Mouse (Mus musculus) hindbrain, postnatal 0 days (tissue): ENCODE measurements around the gene Agxt. TPM values are rescaled to one million over a fixed set of nuclear protein-coding genes. Genes with fewer than 3 reads are reported as not detected.

ENCODE experiments used
- ATAC-seq: fragments of 200-750 bp; cut with Nextera tagmentation; 2 replicates; pipeline ENCODE4 v1.8.0; 2017; ENCODE audit warnings: mild to moderate bottlenecking, moderate TSS enrichment, moderate library complexity
- DNase-seq: peaks from one replicate; pipeline ENCODE4 v3.0.0-alpha.2; 2015; ENCODE audit warnings: low spot score
- H3K27ac ChIP-seq: fragments of 300-500 bp; sonication (generic); 2 replicates; pipeline ENCODE4 v1.5.1; 2014; ENCODE audit warnings: mild to moderate bottlenecking
- H3K27me3 ChIP-seq: fragments of 300-500 bp; sonication (generic); 2 replicates; pipeline ENCODE4 v1.6.1; 2014; ENCODE audit warnings: low read length, mixed read lengths; ENCODE audit not compliant: insufficient read depth
- H3K36me3 ChIP-seq: fragments of 300-500 bp; sonication (generic); 2 replicates; pipeline ENCODE4 v1.6.1; 2014; ENCODE audit warnings: low read length, mixed read lengths; ENCODE audit not compliant: insufficient read depth
- H3K4me1 ChIP-seq: fragments of 300-500 bp; sonication (generic); 2 replicates; pipeline ENCODE4 v1.6.1; 2014; ENCODE audit warnings: antibody characterized with exemption, low read length, mixed read lengths; ENCODE audit not compliant: insufficient read depth
- H3K4me2 ChIP-seq: fragments of 300-500 bp; sonication (generic); 2 replicates; pipeline ENCODE4 v1.6.1; 2014; ENCODE audit warnings: low read depth, mild to moderate bottlenecking, low read length, moderate library complexity, mixed read lengths
- H3K4me3 ChIP-seq: fragments of 300-500 bp; sonication (generic); 2 replicates; pipeline ENCODE4 v1.5.1; 2014; ENCODE audit warnings: low read length
- H3K9ac ChIP-seq: fragments of 300-500 bp; sonication (generic); replicated peaks from 2 replicates; pipeline ENCODE4 v1.6.1; 2014; ENCODE audit warnings: mild to moderate bottlenecking, low read length, moderate library complexity, mixed read lengths
- H3K9me3 ChIP-seq: fragments of 300-500 bp; sonication (generic); 2 replicates; pipeline ENCODE4 v1.6.1; 2016; ENCODE audit warnings: low read length, mixed read lengths
- CTCF ChIP-seq: IDR thresholded peaks from 2 replicates; pipeline ENCODE4 v1.5.1; 2016; ENCODE audit warnings: antibody characterized with exemption, control low read depth, low read depth
- WGBS: fragments of 180-500 bp; shearing (Covaris S2); extraction: QIAGEN DNeasy Blood & Tissue Kit; methylation state at CpG from one replicate; pipeline ENCODE4 v1.1.7; 2014; 5-methylcytosine and 5-hydroxymethylcytosine counted together
- polyA plus RNA-seq: library from polyadenylated mRNA; unstranded; fragments of >200 nt; fragmentation: Nextera tagmentation; extraction: Ambion mirVana; gene quantifications from 2 replicates; pipeline ENCODE4 v1.2.1, GENCODE M21; 2015
- total RNA-seq: library from RNA; depleted of rRNA; stranded (reverse); fragments of >200 nt; gene quantifications from 2 replicates; pipeline ENCODE4 v1.2.3, GENCODE M21; 2014

The Agxt gene
- total and polyA plus RNA-seq, 2 experiments from 2014 or later = not detected

- ATAC-seq = no peak
- Histone ChIP-seq H3K27ac (no peak overlapping the region), H3K27me3 (no peaks in the 10 kb centered on the region), H3K4me3 (no peak overlapping the region), H3K4me2 (no peak overlapping the region), H3K9ac (no peak overlapping the region), H3K36me3 (no peaks in the 10 kb centered on the region), H3K9me3 (no peaks in the 10 kb centered on the region), H3K4me1 (no peaks in the 10 kb centered on the region)
- TF ChIP-seq CTCF = no peak
- 70% methylated on average over 8 of the region's 8 CpGs for WGBS
- no peak for DNase-seq
These were observed 26.3 kb downstream of the Agxt start for GRCm38 (mm10) chr1:93161350-93161749.

- no peak overlapping the region for H3K27ac ChIP-seq
- no peak for DNase-seq
- H3K4me2 ChIP-seq = no peak overlapping the region
- no peaks in the 10 kb centered on the region for H3K9me3 ChIP-seq
- TF ChIP-seq CTCF = no peak
- no peak for ATAC-seq
- no peaks in the 10 kb centered on the region for H3K36me3 ChIP-seq
- WGBS = 78% methylated on average over 10 of the region's 10 CpGs
- no peaks in the 10 kb centered on the region for H3K4me1 ChIP-seq
- no peak overlapping the region for H3K4me3 ChIP-seq
- H3K9ac ChIP-seq = no peak overlapping the region
- H3K27me3 ChIP-seq = no peaks in the 10 kb centered on the region
These were observed 26.9 kb downstream of the Agxt start for GRCm38 (mm10) chr1:93161921-93162320.

DNA sequence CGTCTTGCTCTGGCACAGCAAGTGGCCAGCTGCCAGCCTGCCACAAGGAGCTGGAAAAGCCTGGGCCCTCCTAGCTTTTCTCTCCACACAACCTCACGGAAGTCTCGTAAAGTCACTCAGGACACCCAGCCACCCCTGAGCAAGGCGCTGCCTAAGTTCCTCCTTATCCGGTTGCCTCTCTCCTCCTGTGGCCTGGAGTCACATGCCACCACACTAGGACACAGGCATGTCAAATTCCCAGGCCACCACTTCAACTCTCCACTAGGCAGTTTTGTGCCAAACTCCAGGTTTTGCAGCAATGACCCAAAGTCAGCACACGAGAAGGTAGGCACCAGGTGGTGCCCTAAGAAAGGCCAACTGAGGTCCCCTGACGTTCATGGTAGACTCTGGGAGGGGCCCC is 27.5 kb downstream of the Agxt start:
- H3K9ac ChIP-seq = no peak overlapping the region
- no peaks in the 10 kb centered on the region for H3K27me3 ChIP-seq
- no peaks in the 10 kb centered on the region for H3K4me1 ChIP-seq
- no peak for TF ChIP-seq CTCF
- no peaks in the 10 kb centered on the region for H3K9me3 ChIP-seq
- H3K4me3 ChIP-seq = no peak overlapping the region
- no peaks in the 10 kb centered on the region for H3K36me3 ChIP-seq
- ATAC-seq (no peak), DNase-seq (no peak)
- H3K27ac ChIP-seq = no peak overlapping the region
- 72% methylated on average over 7 of the region's 7 CpGs for WGBS
- no peak overlapping the region for H3K4me2 ChIP-seq

GRCm38 (mm10) chr1:93165447-93165846 is 30.4 kb downstream of the Agxt start:
- H3K4me3 ChIP-seq = no peak overlapping the region
- H3K4me1 ChIP-seq = no peaks in the 10 kb centered on the region
- H3K36me3 ChIP-seq = no peaks in the 10 kb centered on the region
- H3K9me3 ChIP-seq = no peaks in the 10 kb centered on the region
- H3K27me3 ChIP-seq = no peaks in the 10 kb centered on the region
- no peak overlapping the region for H3K27ac ChIP-seq
- ATAC-seq (no peak), DNase-seq (no peak)
- H3K4me2 ChIP-seq = no peak overlapping the region
- WGBS = 81% methylated on average over 9 of the region's 9 CpGs
- no peak for TF ChIP-seq CTCF
- no peak overlapping the region for H3K9ac ChIP-seq

DNA sequence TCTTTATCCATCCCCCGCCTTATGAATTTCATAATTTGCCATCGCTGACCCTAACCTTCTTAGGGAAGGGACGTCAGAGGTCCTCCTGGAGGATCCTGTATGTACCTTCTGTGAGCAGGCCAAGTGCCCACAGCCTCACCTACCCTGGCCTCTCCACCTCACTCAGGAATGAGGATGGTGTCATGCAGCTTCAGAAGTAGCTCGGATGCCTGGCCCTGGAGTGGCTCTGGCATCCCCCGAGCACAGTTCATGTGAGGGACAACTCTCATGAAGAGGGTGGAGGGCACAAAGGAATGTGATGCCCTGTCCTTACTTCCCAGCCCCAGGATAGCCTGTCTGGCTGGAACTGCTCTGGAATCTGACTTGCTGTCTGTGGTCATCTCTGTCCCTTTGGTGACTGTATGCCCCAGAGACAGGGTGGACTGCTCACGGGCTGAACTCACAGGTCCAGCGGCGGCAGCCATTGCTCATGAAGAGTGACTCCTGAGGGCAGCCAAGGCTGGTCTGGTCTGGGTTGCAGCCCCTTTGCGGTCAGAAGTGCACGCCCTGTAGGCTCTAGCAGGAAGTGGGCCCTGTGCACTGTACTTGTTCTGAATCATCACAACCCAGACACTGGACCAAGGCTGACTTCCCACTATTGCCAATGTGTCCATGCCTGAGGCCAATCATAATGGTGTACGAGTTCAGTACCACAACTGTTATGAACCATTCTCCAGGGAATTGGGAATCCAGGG is 31.5 kb downstream of the Agxt start:
- Histone ChIP-seq H3K27me3 (no peaks in the 10 kb centered on the region), H3K27ac (no peak overlapping the region), H3K9me3 (no peaks in the 10 kb centered on the region), H3K9ac (no peak overlapping the region), H3K4me3 (no peak overlapping the region), H3K4me2 (no peak overlapping the region), H3K36me3 (no peaks in the 10 kb centered on the region), H3K4me1 (no peaks in the 10 kb centered on the region)
- no peak for DNase-seq
- TF ChIP-seq CTCF = no peak
- no peak for ATAC-seq
- 87% methylated on average over 11 of the region's 11 CpGs for WGBS

DNA sequence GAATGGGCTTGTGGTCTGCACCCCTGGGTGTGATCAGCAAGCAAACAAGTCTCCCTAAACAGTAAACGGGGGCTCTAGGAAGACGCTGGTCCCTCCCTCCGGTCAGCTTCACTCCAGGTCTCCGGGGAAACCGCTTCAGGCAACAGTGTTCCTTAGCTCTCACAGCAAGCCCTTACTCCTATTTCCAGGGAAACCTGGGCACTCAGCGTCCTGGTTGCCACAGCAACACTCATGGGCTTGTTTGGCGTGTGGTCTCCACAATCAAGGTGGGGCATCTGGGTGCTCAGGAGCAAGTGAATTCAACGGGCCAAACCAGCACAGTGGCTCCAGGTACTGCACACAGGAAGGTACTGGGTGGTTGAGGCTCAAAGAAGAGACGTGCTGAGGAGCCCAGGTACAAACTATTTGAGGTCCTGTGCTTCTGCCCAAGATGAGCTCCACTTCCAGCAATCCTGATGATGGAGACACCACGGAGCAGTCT is 33.3 kb downstream of the Agxt start, which contains the start of gene Crocc2:
Gene Crocc2, plus strand, starts transcription at position 431 of the 481 bp plus-strand sequence.
- WGBS = 28% methylated on average over 10 of the region's 10 CpGs
- peak; percentile 42; the same call in 1 of the 2 replicates for ATAC-seq

DNA sequence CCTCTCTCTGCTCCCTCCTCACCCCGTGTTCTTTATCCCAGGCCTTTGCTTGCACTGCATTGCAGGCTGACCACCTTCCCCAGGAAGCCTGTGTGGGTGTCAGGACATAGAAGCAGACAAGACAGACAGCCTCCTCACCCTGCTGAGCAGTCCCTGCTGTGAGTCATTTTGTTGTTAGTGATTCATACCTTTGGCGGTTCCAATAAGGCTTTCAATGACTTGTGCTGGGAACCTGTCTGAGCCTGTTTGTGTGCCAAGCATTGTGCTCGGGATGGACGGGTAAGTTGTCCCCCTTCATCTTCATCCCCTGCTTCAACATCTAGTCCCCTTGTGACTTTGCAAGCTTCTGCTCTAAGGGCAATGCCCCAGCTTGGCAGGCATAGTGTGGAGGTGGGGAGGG is 38.6 kb downstream of the Agxt start:
- H3K4me2 ChIP-seq = no peak overlapping the region
- H3K9me3 ChIP-seq = no peaks in the 10 kb centered on the region
- no peak for ATAC-seq
- WGBS = 66% methylated on average over 4 of the region's 4 CpGs
- no peak for DNase-seq
- H3K4me1 ChIP-seq = peaks cover 11% of the 10 kb centered on the region
- H3K9ac ChIP-seq = no peak overlapping the region
- no peaks in the 10 kb centered on the region for H3K36me3 ChIP-seq
- H3K4me3 ChIP-seq = no peak overlapping the region
- no peak for TF ChIP-seq CTCF
- no peak overlapping the region for H3K27ac ChIP-seq
- H3K27me3 ChIP-seq = no peaks in the 10 kb centered on the region

More for the DNA sequence above, 33.3 kb downstream of the Agxt start, which contains the start of gene Crocc2:
- H3K27me3 ChIP-seq = no peaks in the 10 kb centered on the region
- no peak for TF ChIP-seq CTCF
- H3K4me2 ChIP-seq = no peak within 1 kb of the TSS
- no peaks in the 10 kb centered on the region for H3K4me1 ChIP-seq
- no peaks in the 10 kb centered on the region for H3K36me3 ChIP-seq
- H3K9ac ChIP-seq = no peak within 1 kb of the TSS
- H3K4me3 ChIP-seq = no peak within 1 kb of the TSS
- DNase-seq = peak; percentile 20
- H3K9me3 ChIP-seq = no peaks in the 10 kb centered on the region
- H3K27ac ChIP-seq = no peak within 1 kb of the TSS
